Mouse (Mus musculus): ENCODE data around the gene Adcy7. TPM values are rescaled to one million over a fixed set of nuclear protein-coding genes. Genes with fewer than 3 reads are reported as not detected.

Gene Adcy7
- polyA plus RNA-seq, 1 experiment from 2014 or later = 21.1 TPM

- no peak for DNase-seq (ENCODE audit: low spot score)
Measured at GRCm38 (mm10) chr8:88273051-88273430, 838 bp downstream of the Adcy7 start.

GRCm38 (mm10) chr8:88274090-88274489, 1.9 kb downstream of the Adcy7 start:
- no peak for DNase-seq (ENCODE audit: low spot score)

- no peak for DNase-seq (ENCODE audit: low spot score)
Measured at GRCm38 (mm10) chr8:88279220-88279619, 7.0 kb downstream of the Adcy7 start.

GRCm38 (mm10) chr8:88279670-88280069, 7.5 kb downstream of the Adcy7 start:
- DNase-seq (ENCODE audit: low spot score) = no peak

GRCm38 (mm10) chr8:88280904-88281303, 8.7 kb downstream of the Adcy7 start:
- no peak for DNase-seq (ENCODE audit: low spot score)

- DNase-seq (ENCODE audit: low spot score) = no peak
Measured at GRCm38 (mm10) chr8:88282684-88283083, 10.5 kb downstream of the Adcy7 start.

GRCm38 (mm10) chr8:88283243-88284115, 11.3 kb downstream of the Adcy7 start:
- no peak for DNase-seq (ENCODE audit: low spot score)

- no peak for DNase-seq (ENCODE audit: low spot score)
Measured at GRCm38 (mm10) chr8:88284738-88285137, 12.5 kb downstream of the Adcy7 start.

- DNase-seq (ENCODE audit: low spot score) = no peak
Measured at GRCm38 (mm10) chr8:88285469-88286356, 13.5 kb downstream of the Adcy7 start.

GRCm38 (mm10) chr8:88286421-88286960, 14.3 kb downstream of the Adcy7 start:
- DNase-seq (ENCODE audit: low spot score) = no peak

GRCm38 (mm10) chr8:88288622-88289242, 16.5 kb downstream of the Adcy7 start:
- DNase-seq (ENCODE audit: low spot score) = peak; percentile 73

- no peak for DNase-seq (ENCODE audit: low spot score)
Measured at GRCm38 (mm10) chr8:88289901-88290300, 17.7 kb downstream of the Adcy7 start.

- DNase-seq (ENCODE audit: low spot score) = peak; percentile 77
Measured at GRCm38 (mm10) chr8:88290326-88291304, 18.4 kb downstream of the Adcy7 start.

- DNase-seq (ENCODE audit: low spot score) = no peak
Measured at GRCm38 (mm10) chr8:88291305-88291690, 19.1 kb downstream of the Adcy7 start.

GRCm38 (mm10) chr8:88292926-88293325, 20.7 kb downstream of the Adcy7 start:
- DNase-seq (ENCODE audit: low spot score) = no peak

- DNase-seq (ENCODE audit: low spot score) = peak; percentile 34
Measured at GRCm38 (mm10) chr8:88293590-88294356, 21.6 kb downstream of the Adcy7 start.

- no peak for DNase-seq (ENCODE audit: low spot score)
Measured at GRCm38 (mm10) chr8:88294977-88295376, 22.8 kb downstream of the Adcy7 start.

GRCm38 (mm10) chr8:88297976-88298732, 26.0 kb downstream of the Adcy7 start:
- DNase-seq (ENCODE audit: low spot score) = no peak

- DNase-seq (ENCODE audit: low spot score) = no peak
Measured at GRCm38 (mm10) chr8:88298733-88299103, 26.5 kb downstream of the Adcy7 start.
